Mouse (Mus musculus) liver, embryonic 14.5 days (tissue): Measurements from ENCODE around the gene Rasgef1b.

ENCODE experiments used
- CTCF ChIP-seq: IDR thresholded peaks from 2 replicates; pipeline ENCODE4 v1.5.1; 2016; ENCODE audit warnings: antibody characterized with exemption, low read depth, control low read depth
- EP300 ChIP-seq: IDR thresholded peaks from 2 replicates; pipeline ENCODE4 v1.6.1; 2016; ENCODE audit warnings: antibody characterized with exemption, low read depth

DNA sequence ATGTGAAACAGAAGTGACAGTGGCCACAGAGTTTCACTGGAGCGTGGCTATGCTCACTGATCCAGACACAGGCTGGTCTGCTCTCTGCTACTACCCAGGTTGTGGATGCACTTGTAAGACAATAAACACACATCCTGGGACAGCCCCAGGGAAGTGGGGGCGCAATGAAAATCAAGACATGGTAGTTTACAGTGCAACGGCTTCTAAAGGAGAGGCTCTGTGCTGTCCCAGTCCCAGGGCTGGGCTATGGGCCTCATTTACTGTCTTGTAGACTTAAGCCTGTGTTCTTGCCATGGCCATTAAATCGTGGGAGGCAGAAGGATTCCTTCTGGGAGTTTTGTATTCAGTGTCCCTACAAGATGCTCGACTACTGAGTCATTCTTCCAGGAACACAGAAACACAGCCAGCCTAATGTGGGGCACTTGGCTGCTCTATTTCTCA, 504.3 kb downstream of the Rasgef1b start:
- no peak for TF ChIP-seq CTCF
- TF ChIP-seq EP300, result no peak
